Mouse (Mus musculus) macrophage (primary cell): ENCODE measurements around the gene Osbpl10. TPM values are rescaled to one million over a fixed set of nuclear protein-coding genes. Genes with fewer than 3 reads are reported as not detected.

ENCODE experiments used
- H3K27ac ChIP-seq: fragments of 350-480 bp; formaldehyde crosslinking; 2 replicates; pipeline ENCODE4 v1.9.0; 2021
- H3K36me3 ChIP-seq: fragments of 350-480 bp; formaldehyde crosslinking; 2 replicates; pipeline ENCODE4 v1.9.0; 2021; ENCODE audit errors: inconsistent target
- H3K4me3 ChIP-seq: fragments of 350-480 bp; formaldehyde crosslinking; 2 replicates; pipeline ENCODE4 v1.9.0; 2021; ENCODE audit errors: inconsistent target
- H3K79me2 ChIP-seq: fragments of 350-480 bp; formaldehyde crosslinking; 2 replicates; pipeline ENCODE4 v1.9.0; 2021; ENCODE audit errors: inconsistent target
- WGBS: methylation state at CpG from one replicate; pipeline ENCODE4 v1.1.7; 2026; ENCODE audit warnings: inconsistent platforms; ENCODE audit not compliant: missing documents; 5-methylcytosine and 5-hydroxymethylcytosine counted together
- polyA plus RNA-seq: library from polyadenylated mRNA; stranded (reverse); fragments of 250-400 nt; gene quantifications from 3 replicates; pipeline ENCODE4 v1.2.4, GENCODE M21; 2018; ENCODE audit warnings: inconsistent platforms

Osbpl10 gene
- polyA plus RNA-seq, 1 experiment from 2014 or later, result not detected

DNA sequence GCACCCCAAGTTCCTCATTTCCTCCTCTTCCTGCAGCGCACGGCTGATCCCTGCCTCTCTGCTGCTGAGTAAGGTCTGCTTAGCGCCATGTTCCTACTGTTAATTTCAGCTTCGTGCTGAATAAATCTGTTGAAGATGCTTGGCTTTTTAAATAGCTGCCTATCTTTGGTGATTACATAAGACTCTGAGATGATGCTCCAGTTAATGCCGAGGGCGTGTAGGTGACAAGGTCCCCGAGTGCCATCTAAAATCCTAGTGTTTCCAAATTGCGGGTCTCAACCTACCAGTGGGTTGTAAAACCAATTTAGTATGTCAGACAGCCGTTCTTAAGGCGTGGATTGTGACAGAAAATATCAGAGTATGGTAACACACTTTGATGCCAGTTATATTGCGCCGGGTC is 232.2 kb downstream of the Osbpl10 start:
- Histone ChIP-seq H3K27ac (no peak overlapping the region), H3K36me3 (no peaks in the 10 kb centered on the region), H3K79me2 (no peaks in the 10 kb centered on the region), H3K4me3 (no peak overlapping the region)
- 73% methylated on average over 12 of the region's 12 CpGs for WGBS

DNA sequence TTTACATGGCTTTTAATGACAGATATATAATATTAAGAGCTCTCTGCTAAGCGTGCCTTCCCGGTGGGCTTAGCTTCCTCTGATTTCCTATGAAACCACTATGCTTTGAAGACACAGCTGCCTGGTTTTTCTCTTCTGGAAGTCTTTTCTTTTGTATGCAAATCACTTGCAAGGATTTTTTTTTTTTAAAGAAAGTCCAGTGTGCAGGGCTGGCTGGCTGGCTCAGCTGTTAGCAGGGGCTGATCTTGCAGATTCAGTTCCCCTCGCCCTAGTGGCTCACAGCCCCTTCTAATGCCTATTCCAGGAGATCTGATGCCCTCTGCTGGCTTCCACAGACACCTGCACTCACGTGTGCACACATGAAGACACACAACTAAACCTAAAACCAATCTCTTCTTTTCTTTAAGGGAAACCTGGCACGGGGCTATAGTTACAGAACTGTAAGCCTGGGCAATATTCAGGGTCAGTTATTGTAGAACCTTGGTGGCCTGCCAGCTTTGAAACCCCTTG is 235.4 kb downstream of the Osbpl10 start:
- WGBS, result 97% methylated on average over 5 of the region's 5 CpGs
- H3K79me2 ChIP-seq, result no peaks in the 10 kb centered on the region
- no peaks in the 10 kb centered on the region for H3K36me3 ChIP-seq
- H3K4me3 ChIP-seq, result no peak overlapping the region
- H3K27ac ChIP-seq, result no peak overlapping the region

DNA sequence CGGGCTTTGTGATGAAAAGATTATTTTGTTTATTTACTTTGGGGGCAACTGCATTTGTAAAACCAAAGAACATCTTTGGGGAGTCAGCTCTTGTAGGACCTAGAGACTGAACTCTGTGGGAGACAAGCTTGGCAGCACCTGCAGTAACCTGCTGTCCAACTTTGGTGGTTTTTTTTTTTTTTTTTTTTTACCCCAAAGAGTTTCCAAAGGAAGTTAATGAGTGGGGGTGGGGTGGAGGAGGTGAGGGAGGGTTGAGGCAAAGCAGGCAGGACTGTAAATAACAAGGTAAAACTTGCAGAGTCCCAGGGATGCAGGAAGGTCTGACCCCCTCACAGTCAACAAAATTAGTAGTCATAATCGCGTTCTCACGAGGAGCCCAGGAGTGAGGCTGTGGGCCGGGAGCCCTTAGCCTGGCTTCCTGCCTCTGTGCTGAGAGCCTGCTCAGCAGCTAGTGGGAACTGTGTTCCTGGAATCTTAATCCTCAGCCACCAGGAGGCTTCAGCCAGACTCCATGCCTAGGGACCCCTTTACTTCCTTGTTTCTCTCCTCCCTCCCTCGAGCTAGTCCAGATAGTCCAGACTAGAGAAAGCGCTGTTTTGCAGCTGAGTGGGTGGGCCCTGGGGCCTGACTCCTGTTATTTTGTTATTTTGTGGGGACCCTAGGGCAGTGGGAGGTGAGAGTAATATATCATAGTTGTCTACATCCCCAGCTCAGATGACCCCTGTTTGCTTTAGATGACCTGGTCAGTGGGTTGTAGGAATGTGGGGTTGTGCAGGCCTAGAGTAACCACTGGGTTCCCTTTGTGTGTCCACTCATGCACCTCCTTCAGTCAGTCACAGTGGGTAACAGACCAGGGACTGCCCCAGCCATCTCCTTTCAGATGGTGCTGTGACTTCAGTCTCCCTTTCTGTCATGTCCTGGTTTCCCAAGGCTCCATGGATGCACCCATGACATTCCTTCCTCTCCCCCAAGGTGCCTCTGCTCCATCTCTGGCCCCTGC is 236.5 kb downstream of the Osbpl10 start:
- no peak overlapping the region for H3K4me3 ChIP-seq
- 30% methylated on average over 7 of the region's 7 CpGs for WGBS
- no peaks in the 10 kb centered on the region for H3K79me2 ChIP-seq
- H3K27ac ChIP-seq, result no peak overlapping the region
- no peaks in the 10 kb centered on the region for H3K36me3 ChIP-seq

GRCm38 (mm10) chr9:115215830-115216701 is 237.7 kb downstream of the Osbpl10 start:
- 92% methylated on average over 19 of the region's 21 CpGs for WGBS
- H3K4me3 ChIP-seq, result no peak overlapping the region
- H3K36me3 ChIP-seq, result no peaks in the 10 kb centered on the region
- no peak overlapping the region for H3K27ac ChIP-seq
- no peaks in the 10 kb centered on the region for H3K79me2 ChIP-seq

DNA sequence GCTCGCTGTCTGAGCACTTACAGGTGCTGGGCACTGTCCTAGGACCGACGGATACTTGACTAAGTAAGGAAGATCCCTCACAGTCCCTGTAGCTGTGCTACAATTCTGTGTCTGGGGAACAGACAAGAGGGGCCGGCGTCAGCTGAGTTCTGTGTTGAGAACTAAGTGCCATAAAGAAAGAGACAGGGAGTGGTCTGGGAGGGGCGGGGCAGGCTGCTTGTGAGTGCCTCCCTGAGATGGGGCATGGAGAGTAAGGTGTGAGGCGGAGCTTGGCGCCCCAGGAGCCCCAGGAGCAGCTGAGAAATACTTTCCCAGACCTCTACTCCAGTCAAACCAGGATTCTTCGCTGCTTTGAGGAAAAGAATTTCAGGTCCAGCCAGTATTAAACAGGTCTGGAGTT is 239.6 kb downstream of the Osbpl10 start:
- H3K36me3 ChIP-seq, result no peaks in the 10 kb centered on the region
- H3K79me2 ChIP-seq, result no peaks in the 10 kb centered on the region
- H3K4me3 ChIP-seq, result no peak overlapping the region
- no peak overlapping the region for H3K27ac ChIP-seq
- 79% methylated on average over 9 of the region's 9 CpGs for WGBS

DNA sequence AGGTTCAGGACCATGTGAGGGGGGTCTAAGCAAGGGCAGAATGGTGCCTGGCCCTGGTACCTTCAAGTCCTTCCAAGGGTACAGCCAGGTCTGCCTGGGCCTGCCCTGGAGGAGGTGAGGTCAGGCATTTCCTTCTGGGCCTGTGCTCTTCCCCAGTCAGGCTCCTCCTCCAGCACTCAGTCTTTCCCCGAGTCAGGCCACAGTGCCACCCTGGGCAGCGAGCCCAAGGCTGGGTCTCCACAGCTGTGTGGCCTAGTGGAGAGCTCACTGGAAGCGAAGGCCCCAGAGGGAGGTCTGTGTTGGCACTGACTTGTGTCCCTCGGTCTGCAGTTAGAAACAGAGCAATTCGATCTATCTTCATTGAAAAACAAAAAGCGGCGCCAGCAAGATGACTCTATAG is 242.1 kb downstream of the Osbpl10 start:
- no peak overlapping the region for H3K4me3 ChIP-seq
- H3K79me2 ChIP-seq, result no peaks in the 10 kb centered on the region
- H3K27ac ChIP-seq, result no peak overlapping the region
- H3K36me3 ChIP-seq, result no peaks in the 10 kb centered on the region
- 65% methylated on average over 7 of the region's 7 CpGs for WGBS

- Histone ChIP-seq H3K4me3 (no peak overlapping the region), H3K27ac (no peak overlapping the region), H3K79me2 (no peaks in the 10 kb centered on the region), H3K36me3 (no peaks in the 10 kb centered on the region)
- WGBS, result 88% methylated on average over 7 of the region's 7 CpGs
Measured at GRCm38 (mm10) chr9:115221265-115221664, 242.9 kb downstream of the Osbpl10 start.

GRCm38 (mm10) chr9:115224744-115225354 is 246.5 kb downstream of the Osbpl10 start:
- 91% methylated on average over 7 of the region's 7 CpGs for WGBS
- H3K79me2 ChIP-seq, result no peaks in the 10 kb centered on the region
- no peaks in the 10 kb centered on the region for H3K36me3 ChIP-seq
- H3K27ac ChIP-seq, result no peak overlapping the region
- no peak overlapping the region for H3K4me3 ChIP-seq

DNA sequence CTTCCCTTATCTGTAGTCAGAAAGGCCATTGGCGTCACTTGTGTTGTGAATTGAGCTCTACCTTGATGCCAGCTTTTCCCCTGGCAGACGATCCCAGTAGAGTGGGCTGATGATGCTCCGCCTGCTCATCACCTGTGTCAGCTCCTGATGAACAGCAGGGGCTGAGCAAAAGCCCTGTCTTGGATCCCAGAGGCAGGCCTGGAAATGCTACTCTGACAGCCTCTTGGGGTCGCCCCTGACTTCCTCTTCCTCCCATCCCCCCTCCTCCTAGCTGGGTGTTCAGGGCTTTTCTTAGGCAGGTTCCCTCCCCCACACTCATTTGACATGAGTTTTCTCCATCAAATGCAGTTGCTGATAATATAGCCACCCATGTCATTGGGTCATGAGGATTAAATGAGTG is 250.8 kb downstream of the Osbpl10 start:
- H3K27ac ChIP-seq, result no peak overlapping the region
- 75% methylated on average over 3 of the region's 4 CpGs for WGBS
- H3K79me2 ChIP-seq, result no peaks in the 10 kb centered on the region
- no peaks in the 10 kb centered on the region for H3K36me3 ChIP-seq
- H3K4me3 ChIP-seq, result no peak overlapping the region

GRCm38 (mm10) chr9:115229676-115230075 is 251.3 kb downstream of the Osbpl10 start:
- WGBS, result 85% methylated on average over 10 of the region's 10 CpGs
- Histone ChIP-seq H3K79me2 (no peaks in the 10 kb centered on the region), H3K36me3 (no peaks in the 10 kb centered on the region), H3K4me3 (no peak overlapping the region), H3K27ac (no peak overlapping the region)

DNA sequence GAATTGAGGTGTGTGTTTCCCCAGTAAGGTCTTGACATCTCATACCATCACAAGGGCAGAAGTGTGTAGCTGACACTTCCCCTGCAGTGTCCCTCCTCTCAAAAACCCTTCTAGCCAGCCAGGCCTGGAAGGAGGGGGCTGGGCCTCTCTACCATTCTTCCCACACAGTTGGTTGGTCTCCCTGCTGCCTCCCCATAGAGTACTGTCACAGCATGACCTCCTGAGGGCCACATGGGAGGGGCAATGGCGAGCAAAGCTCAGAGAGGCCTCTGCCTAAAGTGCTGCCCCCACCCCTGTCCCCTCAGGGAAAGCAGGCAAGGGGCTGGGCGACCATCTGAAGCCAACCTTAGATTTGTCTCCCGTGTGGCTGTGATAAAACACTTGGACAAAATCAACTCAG is 251.8 kb downstream of the Osbpl10 start:
- no peak overlapping the region for H3K27ac ChIP-seq
- no peaks in the 10 kb centered on the region for H3K36me3 ChIP-seq
- H3K79me2 ChIP-seq, result no peaks in the 10 kb centered on the region
- WGBS, result 77% methylated on average over 3 of the region's 3 CpGs
- no peak overlapping the region for H3K4me3 ChIP-seq

DNA sequence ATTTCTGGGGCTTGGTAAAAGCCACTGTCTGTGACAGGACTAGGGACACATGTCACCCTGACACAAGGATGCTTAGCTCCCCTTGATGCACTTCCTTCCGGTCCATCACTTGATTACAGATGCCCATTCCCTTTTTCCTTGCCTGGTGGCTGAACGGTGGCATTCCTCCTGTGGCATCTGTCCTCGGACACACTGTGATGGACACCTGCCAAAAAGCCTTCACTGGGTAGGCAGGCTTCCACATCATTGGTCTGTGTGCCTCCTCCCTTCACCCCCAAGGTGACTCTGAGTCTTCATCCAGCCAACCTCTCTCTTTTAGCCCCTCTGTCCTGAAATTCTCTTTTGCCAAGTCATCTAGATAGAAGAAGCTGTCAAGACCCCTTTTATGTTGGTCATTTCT is 253.1 kb downstream of the Osbpl10 start:
- no peaks in the 10 kb centered on the region for H3K79me2 ChIP-seq
- WGBS, result 100% methylated on average over 3 of the region's 3 CpGs
- H3K27ac ChIP-seq, result no peak overlapping the region
- no peak overlapping the region for H3K4me3 ChIP-seq
- no peaks in the 10 kb centered on the region for H3K36me3 ChIP-seq

- no peak overlapping the region for H3K27ac ChIP-seq
- no peaks in the 10 kb centered on the region for H3K36me3 ChIP-seq
- H3K4me3 ChIP-seq, result no peak overlapping the region
- no peaks in the 10 kb centered on the region for H3K79me2 ChIP-seq
- WGBS, result 93% methylated on average over 5 of the region's 5 CpGs
Measured at GRCm38 (mm10) chr9:115233721-115234120, 255.4 kb downstream of the Osbpl10 start.

- Histone ChIP-seq H3K36me3 (no peaks in the 10 kb centered on the region), H3K27ac (no peak overlapping the region), H3K79me2 (no peaks in the 10 kb centered on the region), H3K4me3 (no peak overlapping the region)
- WGBS, result 96% methylated on average over 2 of the region's 2 CpGs
Measured at GRCm38 (mm10) chr9:115234561-115234960, 256.2 kb downstream of the Osbpl10 start.
